Mouse (Mus musculus) cerebellum, adult 2 months (tissue): ENCODE data around the gene Cdk15.

Experiments
- CTCF ChIP-seq: fragments of 200-500 bp; IDR thresholded peaks from 2 replicates; pipeline ENCODE4 v1.5.1; 2011; ENCODE audit warnings: low read depth, mild to moderate bottlenecking, control low read depth, low read length, moderate library complexity, borderline replicate concordance; ENCODE audit not compliant: insufficient read depth
- POLR2A ChIP-seq: fragments of 200-500 bp; IDR thresholded peaks from 2 replicates; pipeline ENCODE4 v1.6.1; 2011; ENCODE audit warnings: low read length, control low read depth, borderline replicate concordance; ENCODE audit not compliant: insufficient read depth

DNA sequence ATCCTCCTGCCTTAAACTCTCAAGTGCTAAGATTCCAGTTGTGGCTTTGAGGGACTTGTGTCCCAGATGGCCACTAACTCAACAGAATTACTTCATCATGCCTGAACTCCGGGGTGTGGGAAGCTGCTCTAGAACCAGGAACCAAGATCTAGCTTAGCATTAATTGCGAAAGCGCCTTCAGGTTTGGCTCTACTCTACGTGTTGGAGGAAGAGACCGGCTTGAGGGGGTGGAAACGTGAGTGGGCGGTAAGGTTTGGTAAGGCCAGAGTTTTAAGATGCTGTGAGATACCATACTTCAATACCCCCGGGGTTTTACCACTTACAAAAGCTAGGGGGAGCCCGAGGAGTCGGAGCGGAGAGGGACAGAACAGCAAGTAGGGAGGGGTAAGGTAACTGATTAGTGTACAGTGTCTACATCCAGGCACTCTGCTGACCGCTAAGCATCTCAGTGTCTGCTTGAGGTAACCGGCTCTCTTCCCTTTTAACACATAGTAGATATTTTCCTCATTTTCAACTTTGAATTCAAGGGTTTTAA, 29.7 kb downstream of the Cdk15 start:
- TF ChIP-seq POLR2A, result no peak
- TF ChIP-seq CTCF, result no peak
